Mouse (Mus musculus): ENCODE measurements around the gene Chst4. TPM values are rescaled to one million over a fixed set of nuclear protein-coding genes. Genes with fewer than 3 reads are reported as not detected.

The Chst4 gene
- total and polyA plus RNA-seq, 3 experiments, result not detected

DNA sequence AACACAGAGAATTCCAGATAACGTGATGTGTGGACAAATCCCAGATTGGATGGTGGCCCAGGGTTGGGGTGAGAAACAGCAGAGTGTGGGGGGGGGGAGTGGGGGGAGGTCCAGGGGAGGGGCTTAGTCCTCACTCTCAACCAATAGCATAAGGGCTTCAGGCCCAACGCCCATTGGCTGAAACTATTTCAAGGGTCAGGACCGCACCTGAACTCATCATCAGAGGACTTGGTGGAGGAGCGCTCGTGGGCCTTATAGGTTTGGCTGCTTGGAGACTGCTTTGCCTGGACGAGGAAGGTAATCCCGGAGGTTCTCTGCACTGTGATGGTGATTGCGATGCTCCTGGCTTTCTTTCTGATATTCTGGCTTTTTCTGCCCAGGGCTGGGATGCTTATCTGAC is 49.3 kb downstream of the Chst4 start, which contains the start of gene Tat:
TSS of gene Tat (plus strand) at position 214 of the 400 bp plus-strand sequence.
- TF ChIP-seq TCF12 (IDR thresholded peaks at IDR 0.05; ENCODE audit: low read depth, low read length), result no peak
- TF ChIP-seq CHD1 (IDR thresholded peaks at IDR 0.05; ENCODE audit: low read depth, low read length), result no peak
- no peak for TF ChIP-seq MEF2A (IDR thresholded peaks at IDR 0.05; ENCODE audit: borderline replicate concordance, low read depth, low read length)
- TF ChIP-seq NRF1 (IDR thresholded peaks at IDR 0.05; ENCODE audit: low read depth, low read length), result no peak
- in situ Hi-C loops (cut with MboI; ENCODE audit: low pct_ligation_motif_present, low pct_unique_long_range_greater_than_20kb, low sequenced_read_pairs) (no loop called here), dilution Hi-C loops (cut with MboI; ENCODE audit: extremely low pct_ligation_motif_present, extremely low pct_unique_long_range_greater_than_20kb, low sequenced_read_pairs) (no loop called here)
- no peak within 1 kb of the TSS for H3K27ac ChIP-seq (ENCODE audit: insufficient read depth, low read depth)
- no peak within 1 kb of the TSS for H3K4me3 ChIP-seq (replicated peaks in 1 of 3; ENCODE audit: low read depth in 2 of 3, low read length in 2 of 3, poor library complexity in 1 of 3)
- no peak within 1 kb of the TSS for H3K9ac ChIP-seq (ENCODE audit: insufficient read depth, low read depth)
- no peaks in the 10 kb centered on the region for H3K36me3 ChIP-seq (replicated peaks in 1 of 2; ENCODE audit: control insufficient read depth in 1 of 2, insufficient read depth in 1 of 2, low read length in 1 of 2)
- no peak within 1 kb of the TSS for H3K4me2 ChIP-seq (ENCODE audit: insufficient read depth, low read depth, poor library complexity, severe bottlenecking)
- H3K79me2 ChIP-seq (replicated peaks; ENCODE audit: control insufficient read depth, extremely low read depth, insufficient read depth, poor library complexity, severe bottlenecking), result no peaks in the 10 kb centered on the region
- peaks cover 3% of the 10 kb centered on the region for H3K27me3 ChIP-seq (replicated peaks)
- H3K9me3 ChIP-seq (replicated peaks; ENCODE audit: low read length), result peaks cover 3% of the 10 kb centered on the region
- DNase-seq (ENCODE audit: extremely low read depth), result no peak
- no peaks in the 10 kb centered on the region for H3K4me1 ChIP-seq (ENCODE audit: control insufficient read depth in 1 of 2, insufficient read depth in 2 of 2)

DNA sequence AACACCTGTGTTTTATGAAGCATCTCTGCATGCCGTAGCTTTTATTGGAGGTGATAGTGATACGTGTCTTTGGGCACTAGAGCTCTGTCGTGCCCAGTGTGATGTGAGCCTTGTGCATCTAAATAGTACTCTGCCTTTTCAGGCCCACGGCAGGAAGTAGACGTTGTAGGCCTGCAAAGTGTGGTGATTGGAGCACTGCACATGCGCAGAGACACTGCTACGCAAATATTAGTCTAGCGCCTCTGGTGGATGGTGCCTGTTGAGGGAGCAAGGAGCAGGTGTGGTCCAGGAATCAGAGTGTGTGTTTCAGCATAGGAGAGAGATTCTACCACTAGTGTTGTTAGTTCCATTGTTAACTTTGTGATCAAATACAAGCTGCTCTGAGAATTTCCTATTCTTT is 50.4 kb downstream of the Chst4 start:
- H3K79me2 ChIP-seq (replicated peaks; ENCODE audit: control insufficient read depth, extremely low read depth, insufficient read depth, poor library complexity, severe bottlenecking), result no peaks in the 10 kb centered on the region
- H3K27me3 ChIP-seq (replicated peaks), result peaks cover 1% of the 10 kb centered on the region
- TF ChIP-seq NRF1 (IDR thresholded peaks at IDR 0.05; ENCODE audit: low read depth, low read length) (peak; percentile 69), ELF1 (IDR thresholded peaks at IDR 0.05; ENCODE audit: low read depth, low read length) (no peak), CTCF (conservative IDR thresholded peaks at IDR 0.05 in 1 of 2, IDR thresholded peaks at IDR 0.05 in 1 of 2; ENCODE audit: low read depth in 2 of 2, low read length in 2 of 2) (peak in 1 of 2 experiments; percentile 39; a peak in 2 of 4 replicates), CHD2 (IDR thresholded peaks at IDR 0.05; ENCODE audit: low read length) (no peak), EP300 (IDR thresholded peaks at IDR 0.05; ENCODE audit: low read length) (no peak), HCFC1 (IDR thresholded peaks at IDR 0.05; ENCODE audit: low read depth, low read length) (no peak), IRF4 (IDR thresholded peaks at IDR 0.05; ENCODE audit: low read depth, low read length) (no peak)
- no peak for DNase-seq (ENCODE audit: extremely low read depth)
- in situ Hi-C loops (cut with MboI; ENCODE audit: low pct_ligation_motif_present, low pct_unique_long_range_greater_than_20kb, low sequenced_read_pairs) (no loop called here), dilution Hi-C loops (cut with MboI; ENCODE audit: extremely low pct_ligation_motif_present, extremely low pct_unique_long_range_greater_than_20kb, low sequenced_read_pairs) (no loop called here)
- no peak overlapping the region for H3K4me2 ChIP-seq (ENCODE audit: insufficient read depth, low read depth, poor library complexity, severe bottlenecking)
- no peak overlapping the region for H3K9ac ChIP-seq (ENCODE audit: insufficient read depth, low read depth)
- H3K9me3 ChIP-seq (replicated peaks; ENCODE audit: low read length), result peaks cover 3% of the 10 kb centered on the region
- H3K4me3 ChIP-seq (replicated peaks in 1 of 3; ENCODE audit: low read depth in 2 of 3, low read length in 2 of 3, poor library complexity in 1 of 3), result no peak overlapping the region
- H3K4me1 ChIP-seq (ENCODE audit: control insufficient read depth in 1 of 2, insufficient read depth in 2 of 2), result no peaks in the 10 kb centered on the region
- H3K36me3 ChIP-seq (replicated peaks in 1 of 2; ENCODE audit: control insufficient read depth in 1 of 2, insufficient read depth in 1 of 2, low read length in 1 of 2), result no peaks in the 10 kb centered on the region
- no peak overlapping the region for H3K27ac ChIP-seq (ENCODE audit: insufficient read depth, low read depth)

DNA sequence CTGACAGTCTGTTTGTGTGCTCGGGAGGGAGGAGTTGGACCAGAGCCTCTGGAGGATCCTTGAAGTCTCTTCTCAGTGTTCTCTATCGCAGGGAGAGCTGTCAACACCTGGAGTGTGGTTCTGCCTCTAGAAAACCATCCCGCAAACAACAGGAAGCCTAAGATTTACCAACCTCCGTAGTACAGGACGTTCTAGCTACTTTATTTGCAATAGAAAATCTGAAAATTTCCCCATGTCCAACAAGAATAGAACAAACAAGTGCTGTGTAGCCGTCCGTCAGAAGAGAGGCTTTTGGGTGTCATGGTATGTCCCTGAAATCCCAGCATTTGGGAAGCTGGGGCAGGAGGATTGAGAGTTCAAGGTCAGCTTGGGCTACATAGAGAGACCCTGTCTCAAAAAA is 51.8 kb downstream of the Chst4 start:
- Histone ChIP-seq H3K79me2 (replicated peaks; ENCODE audit: control insufficient read depth, extremely low read depth, insufficient read depth, poor library complexity, severe bottlenecking) (no peaks in the 10 kb centered on the region), H3K4me2 (ENCODE audit: insufficient read depth, low read depth, poor library complexity, severe bottlenecking) (no peak overlapping the region), H3K4me1 (ENCODE audit: control insufficient read depth in 1 of 2, insufficient read depth in 2 of 2) (no peaks in the 10 kb centered on the region), H3K36me3 (replicated peaks in 1 of 2; ENCODE audit: control insufficient read depth in 1 of 2, insufficient read depth in 1 of 2, low read length in 1 of 2) (no peaks in the 10 kb centered on the region), H3K9me3 (replicated peaks; ENCODE audit: low read length) (peaks cover 3% of the 10 kb centered on the region), H3K27ac (ENCODE audit: insufficient read depth, low read depth) (no peak overlapping the region), H3K27me3 (replicated peaks) (peaks cover 3% of the 10 kb centered on the region), H3K9ac (ENCODE audit: insufficient read depth, low read depth) (no peak overlapping the region), H3K4me3 (replicated peaks in 1 of 3; ENCODE audit: low read depth in 2 of 3, low read length in 2 of 3, poor library complexity in 1 of 3) (no peak overlapping the region)
- TF ChIP-seq ZNF384 (IDR thresholded peaks at IDR 0.05; ENCODE audit: low read depth, low read length) (no peak), NRF1 (IDR thresholded peaks at IDR 0.05; ENCODE audit: low read depth, low read length) (no peak), EP300 (IDR thresholded peaks at IDR 0.05; ENCODE audit: low read length) (no peak), E2F4 (IDR thresholded peaks at IDR 0.05; ENCODE audit: insufficient replicate concordance, low read depth, low read length) (no peak), MAFK (IDR thresholded peaks at IDR 0.05; ENCODE audit: insufficient replicate concordance, low read length) (no peak), CHD1 (IDR thresholded peaks at IDR 0.05; ENCODE audit: low read depth, low read length) (no peak), JUN (IDR thresholded peaks at IDR 0.05; ENCODE audit: insufficient read depth, low read depth, low read length) (no peak), POLR2A (IDR thresholded peaks at IDR 0.05; ENCODE audit: low read depth, low read length) (no peak), POLR2AphosphoS2 (IDR thresholded peaks at IDR 0.05; ENCODE audit: low read depth, low read length) (no peak), MAZ (IDR thresholded peaks at IDR 0.05; ENCODE audit: low read depth, low read length) (no peak), SMC3 (IDR thresholded peaks at IDR 0.05; ENCODE audit: low read depth, low read length) (no peak)
- no peak for DNase-seq (ENCODE audit: extremely low read depth)
- in situ Hi-C loops (cut with MboI; ENCODE audit: low pct_ligation_motif_present, low pct_unique_long_range_greater_than_20kb, low sequenced_read_pairs), result no loop called here
- dilution Hi-C loops (cut with MboI; ENCODE audit: extremely low pct_ligation_motif_present, extremely low pct_unique_long_range_greater_than_20kb, low sequenced_read_pairs), result no loop called here
